Mouse (Mus musculus) kidney, postnatal 0 days (tissue): ENCODE results near the gene Slc27a5. TPM values are rescaled to one million over a fixed set of nuclear protein-coding genes. Genes with fewer than 3 reads are reported as not detected.

ENCODE experiments used
- ATAC-seq: fragments of 200-750 bp; cut with Nextera tagmentation; replicated peaks from 2 replicates; pipeline ENCODE4 v1.8.0; 2017; ENCODE audit warnings: low read depth, moderate number of reproducible peaks, moderate TSS enrichment, moderate library complexity; ENCODE audit not compliant: low FRiP score
- DNase-seq: peaks from one replicate; pipeline ENCODE4 v3.0.0-alpha.2; 2016; ENCODE audit warnings: low spot score
- H3K27ac ChIP-seq: fragments of 300-500 bp; sonication (generic); 2 replicates; pipeline ENCODE4 v1.5.1; 2014; ENCODE audit warnings: mild to moderate bottlenecking
- H3K27me3 ChIP-seq: fragments of 300-500 bp; sonication (generic); 2 replicates; pipeline ENCODE4 v1.6.1; 2014; ENCODE audit warnings: low read length, mixed read lengths; ENCODE audit not compliant: insufficient read depth
- H3K36me3 ChIP-seq: fragments of 300-500 bp; sonication (generic); 2 replicates; pipeline ENCODE4 v1.6.1; 2014; ENCODE audit warnings: low read length, mixed read lengths; ENCODE audit not compliant: insufficient read depth
- H3K4me1 ChIP-seq: fragments of 300-500 bp; sonication (generic); replicated peaks from 2 replicates; pipeline ENCODE4 v1.6.1; 2014; ENCODE audit warnings: antibody characterized with exemption, low read length, mixed read lengths; ENCODE audit not compliant: insufficient read depth
- H3K4me2 ChIP-seq: fragments of 300-500 bp; sonication (generic); 2 replicates; pipeline ENCODE4 v1.6.1; 2014; ENCODE audit warnings: mild to moderate bottlenecking, low read length, moderate library complexity, mixed read lengths
- H3K4me3 ChIP-seq: fragments of 300-500 bp; sonication (generic); replicated peaks from 2 replicates; pipeline ENCODE4 v1.5.1; 2014; ENCODE audit warnings: low read depth, low read length
- H3K9ac ChIP-seq: fragments of 300-500 bp; sonication (generic); 2 replicates; pipeline ENCODE4 v1.6.1; 2014; ENCODE audit warnings: low read depth, low read length
- H3K9me3 ChIP-seq: fragments of 300-500 bp; sonication (generic); replicated peaks from 2 replicates; pipeline ENCODE4 v1.6.1; 2016; ENCODE audit warnings: low read length, inconsistent platforms, mixed read lengths
- CTCF ChIP-seq: IDR thresholded peaks from 2 replicates; pipeline ENCODE4 v1.5.1; 2016; ENCODE audit warnings: antibody characterized with exemption, low read depth, mild to moderate bottlenecking, moderate library complexity
- WGBS: fragments of 180-500 bp; shearing (Covaris S2); extraction: QIAGEN DNeasy Blood & Tissue Kit; methylation state at CpG from one replicate; pipeline ENCODE4 v1.1.7; 2014; 5-methylcytosine and 5-hydroxymethylcytosine counted together
- polyA plus RNA-seq: library from polyadenylated mRNA; unstranded; fragments of >200 nt; fragmentation: Nextera tagmentation; extraction: Ambion mirVana; gene quantifications from 2 replicates; pipeline ENCODE4 v1.2.1, GENCODE M21; 2015

Gene Slc27a5
- polyA plus RNA-seq, 1 experiment from 2014 or later, result 0.07 TPM

DNA sequence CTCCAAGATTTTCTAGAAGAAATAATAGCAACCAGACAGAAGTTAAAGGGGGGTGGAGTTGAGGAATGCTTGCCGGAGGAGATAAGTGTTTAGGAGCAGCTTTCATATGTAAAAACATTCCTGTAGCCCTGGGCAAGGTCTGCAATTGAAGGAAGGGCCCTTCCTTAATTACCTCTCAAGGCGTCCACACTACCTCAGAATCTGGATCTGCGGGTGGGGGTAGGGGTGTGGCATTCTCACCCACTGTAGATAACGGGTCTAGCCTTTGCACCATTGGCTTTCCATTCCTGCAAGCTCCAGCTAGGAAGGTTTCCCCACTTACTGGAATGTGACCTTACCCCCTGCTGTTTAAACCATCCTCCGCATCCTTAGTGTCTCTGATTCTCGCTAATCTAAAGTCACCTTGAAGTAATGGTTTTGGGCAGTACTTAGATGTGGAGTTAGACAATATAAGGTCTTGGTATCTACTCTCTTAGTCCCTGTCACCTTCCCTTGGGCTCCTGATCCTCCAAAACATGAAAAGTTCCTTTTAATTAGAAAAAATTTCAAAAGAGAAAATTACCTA lies 16.4 kb upstream of the Slc27a5 start:
- no peaks in the 10 kb centered on the region for H3K36me3 ChIP-seq
- WGBS, result 29% methylated on average over 6 of the region's 6 CpGs
- DNase-seq, result no peak

DNA sequence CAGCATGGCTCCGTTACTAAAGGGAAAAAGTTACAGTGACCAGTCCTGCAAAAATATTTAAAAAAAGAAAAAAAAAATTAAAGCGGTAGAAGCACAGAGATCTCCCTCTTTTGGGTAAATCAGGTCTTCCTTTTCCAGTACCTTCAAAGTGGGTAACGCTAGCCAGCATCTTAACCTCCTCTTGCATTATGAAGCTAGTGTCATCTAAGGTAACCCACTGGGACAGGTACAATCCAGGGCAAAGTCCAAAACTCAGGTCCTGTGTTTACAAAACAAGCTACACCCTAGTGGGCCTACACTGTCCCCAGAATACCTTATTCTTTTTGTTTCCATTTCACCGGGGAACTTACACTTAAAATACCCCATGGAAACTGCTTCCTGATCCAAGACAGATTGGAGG lies 15.7 kb upstream of the Slc27a5 start:
- Histone ChIP-seq H3K4me2 (no peak overlapping the region), H3K4me3 (no peak overlapping the region), H3K27me3 (no peaks in the 10 kb centered on the region), H3K4me1 (peaks cover 8% of the 10 kb centered on the region; the same call in 1 of the 2 replicates), H3K27ac (no peak overlapping the region), H3K9me3 (no peaks in the 10 kb centered on the region), H3K36me3 (no peaks in the 10 kb centered on the region), H3K9ac (no peak overlapping the region)
- no peak for ATAC-seq
- no peak for TF ChIP-seq CTCF
- DNase-seq, result no peak
- WGBS, result 58% methylated on average over 4 of the region's 4 CpGs

More for the DNA sequence above, 16.4 kb upstream of the Slc27a5 start:
- ATAC-seq, result no peak
- Histone ChIP-seq H3K27me3 (no peaks in the 10 kb centered on the region), H3K4me2 (no peak overlapping the region), H3K4me1 (peaks cover 5% of the 10 kb centered on the region; the same call in 1 of the 2 replicates), H3K4me3 (no peak overlapping the region), H3K9me3 (no peaks in the 10 kb centered on the region), H3K9ac (no peak overlapping the region), H3K27ac (no peak overlapping the region)
- TF ChIP-seq CTCF, result no peak

DNA sequence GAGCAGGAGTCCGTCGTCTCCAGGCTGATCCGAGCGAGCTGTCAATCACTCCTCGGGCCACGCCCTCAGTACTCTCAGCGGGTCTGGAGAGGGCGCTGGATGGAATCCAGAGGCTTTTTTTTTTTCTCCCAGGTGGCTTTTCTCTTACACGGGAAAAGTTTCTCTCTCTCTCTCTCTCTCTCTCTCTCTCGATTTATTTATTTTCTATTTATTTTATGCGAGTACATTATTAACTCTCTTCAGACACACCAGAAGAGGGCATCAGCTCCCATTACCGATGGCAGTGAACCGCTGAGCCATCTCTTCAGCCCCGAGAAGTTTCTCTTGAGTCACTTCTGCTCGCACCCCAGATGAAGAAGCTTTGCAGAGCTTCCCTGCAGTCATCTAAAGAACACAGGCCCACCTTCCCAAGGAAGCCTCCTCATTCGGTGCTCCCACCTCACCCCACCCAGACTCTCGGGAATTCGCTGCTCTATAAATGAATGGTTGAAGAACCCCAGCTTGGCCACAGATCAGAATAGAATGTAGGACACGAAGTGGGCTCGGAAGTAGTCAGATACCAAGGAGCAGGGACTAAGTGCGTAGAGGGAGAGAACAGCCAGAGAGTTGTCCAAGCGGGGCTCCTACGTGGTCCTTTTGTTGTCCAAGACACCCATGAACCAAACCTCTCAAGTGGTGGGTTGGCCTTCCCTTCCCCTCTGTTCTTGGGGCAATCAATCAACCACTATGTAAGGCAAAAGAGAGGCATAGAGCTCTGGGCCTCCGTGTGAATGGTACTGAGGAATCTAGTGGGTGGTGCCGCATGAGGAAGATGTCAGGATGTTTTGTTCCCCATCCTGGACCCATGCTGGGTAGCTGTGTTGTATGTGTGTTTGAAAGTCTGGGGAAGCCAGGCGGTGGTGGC lies 12.3 kb upstream of the Slc27a5 start, which contains the start of gene Zbtb45:
TSS of gene Zbtb45 (minus strand) at position 30 of the 904 bp plus-strand sequence.
- H3K27me3 ChIP-seq, result no peaks in the 10 kb centered on the region
- H3K4me1 ChIP-seq, result peaks cover 11% of the 10 kb centered on the region; the same call in 1 of the 2 replicates
- DNase-seq (peak; percentile 29), ATAC-seq (no peak)
- TF ChIP-seq CTCF, result no peak; the same call in 1 of the 2 replicates
- peaks cover 15% of the 10 kb centered on the region; the same call in 1 of the 2 replicates for H3K36me3 ChIP-seq
- peak within 1 kb of the TSS; percentile 67 for H3K4me3 ChIP-seq
- H3K4me2 ChIP-seq, result peak within 1 kb of the TSS; percentile 79
- H3K9ac ChIP-seq, result peak within 1 kb of the TSS; percentile 82
- 15% methylated on average over 26 of the region's 26 CpGs for WGBS
- peak within 1 kb of the TSS; percentile 93 for H3K27ac ChIP-seq
- no peaks in the 10 kb centered on the region for H3K9me3 ChIP-seq

DNA sequence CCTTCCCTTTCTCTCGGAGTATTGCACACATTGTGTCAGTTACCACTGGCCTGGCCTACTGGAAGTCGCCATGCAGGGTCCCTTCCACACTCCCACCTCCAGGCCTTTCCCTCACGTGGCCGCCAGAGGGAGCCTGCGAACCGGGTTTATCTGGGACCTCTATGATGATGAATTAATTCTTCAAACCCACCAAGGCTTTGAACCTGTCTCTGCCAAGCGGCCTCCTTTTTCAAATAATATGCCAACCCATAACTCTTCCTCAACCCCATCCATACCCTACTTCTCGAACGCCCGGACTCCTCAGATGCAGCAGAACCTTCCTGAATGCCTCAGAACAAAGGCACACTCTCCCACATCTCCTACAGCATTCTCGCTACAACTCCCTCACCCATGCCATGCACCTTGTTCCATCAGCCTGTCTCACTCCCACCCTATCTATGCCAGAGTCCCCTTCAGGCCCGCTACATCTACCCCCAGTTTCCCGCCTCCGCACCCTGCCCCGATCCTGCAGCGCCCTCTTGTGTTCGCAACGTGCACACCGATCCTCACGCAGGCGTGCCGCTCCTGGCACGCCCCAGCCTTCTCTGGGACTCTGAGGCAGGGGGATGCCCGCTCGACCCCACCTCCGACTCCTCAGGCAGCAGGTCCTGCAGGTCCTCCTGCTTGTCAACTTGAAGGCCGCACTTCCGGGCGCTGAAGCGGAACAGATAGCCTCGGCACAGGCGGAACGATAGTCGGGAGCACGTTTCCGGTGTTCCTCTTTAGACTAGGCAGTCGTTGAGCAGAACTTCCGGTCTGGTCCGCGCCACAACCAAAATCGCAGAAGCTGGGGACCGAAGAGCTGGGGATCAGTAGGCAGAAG lies 11.4 kb upstream of the Slc27a5 start:
- H3K4me3 ChIP-seq, result peak overlapping the region; percentile 67
- no peaks in the 10 kb centered on the region for H3K9me3 ChIP-seq
- DNase-seq (peak; percentile 97), ATAC-seq (peak; percentile 92)
- under 1% methylated on average over 42 of the region's 42 CpGs for WGBS
- peak overlapping the region; percentile 82 for H3K9ac ChIP-seq
- peaks cover 11% of the 10 kb centered on the region; the same call in 1 of the 2 replicates for H3K4me1 ChIP-seq
- peaks cover 15% of the 10 kb centered on the region; the same call in 1 of the 2 replicates for H3K36me3 ChIP-seq
- peak overlapping the region; percentile 93 for H3K27ac ChIP-seq
- peak; percentile 77 for TF ChIP-seq CTCF
- H3K27me3 ChIP-seq, result no peaks in the 10 kb centered on the region
- peak overlapping the region; percentile 79 for H3K4me2 ChIP-seq

DNA sequence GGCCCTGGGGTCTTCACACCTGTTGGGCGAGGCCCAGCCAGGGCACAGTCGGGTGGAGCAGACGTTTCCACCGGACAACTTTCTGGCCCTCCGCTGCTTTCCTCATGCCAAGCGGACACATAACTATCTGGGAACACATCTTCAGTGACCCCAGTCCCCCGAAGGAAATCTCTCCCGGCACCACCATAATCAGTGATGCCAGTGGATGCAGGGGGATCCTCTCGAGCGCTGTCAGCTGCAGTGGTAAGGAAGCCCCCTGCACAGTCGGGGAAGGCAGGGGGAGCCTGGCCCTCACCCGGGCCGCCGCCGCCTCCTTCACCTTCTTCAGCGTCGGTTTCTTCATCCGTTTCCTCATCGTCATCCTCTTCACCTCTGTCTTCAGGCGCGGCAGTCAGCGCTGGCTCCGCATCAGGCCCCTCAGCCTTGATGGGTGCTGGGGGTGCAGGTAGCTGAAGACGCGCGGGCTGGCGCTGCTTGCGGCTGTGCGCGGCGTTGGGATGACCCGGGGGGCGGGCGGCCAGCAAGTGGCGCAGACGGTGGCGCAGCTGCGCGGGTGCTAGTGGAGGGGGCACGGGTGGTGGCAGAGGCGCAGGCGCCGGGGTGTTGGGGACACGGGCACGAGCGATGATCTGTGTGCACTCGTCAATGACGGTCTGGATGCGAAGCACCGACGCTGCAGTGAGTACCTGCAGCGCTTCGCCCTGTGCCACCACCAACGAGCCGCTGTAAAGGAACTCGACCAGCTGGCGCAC lies 9.5 kb upstream of the Slc27a5 start:
- H3K27ac ChIP-seq, result no peak overlapping the region
- no peaks in the 10 kb centered on the region for H3K27me3 ChIP-seq
- no peak for TF ChIP-seq CTCF
- no peaks in the 10 kb centered on the region for H3K9me3 ChIP-seq
- peaks cover 11% of the 10 kb centered on the region; the same call in 1 of the 2 replicates for H3K4me1 ChIP-seq
- WGBS, result 55% methylated on average over 57 of the region's 57 CpGs
- no peak for ATAC-seq
- no peak overlapping the region for H3K4me3 ChIP-seq
- H3K36me3 ChIP-seq, result peaks cover 15% of the 10 kb centered on the region; the same call in 1 of the 2 replicates
- 0 out of 2 replicates have a peak overlapping the region, but pooled peaks have one; percentile 23 for H3K9ac ChIP-seq
- peak overlapping the region; percentile 40 for H3K4me2 ChIP-seq
- DNase-seq, result no peak
